Mouse (Mus musculus): ENCODE results near the gene Ncapd3.

GRCm38 (mm10) chr9:27075812-27076211 is 45.8 kb downstream of the Ncapd3 start:
- TF ChIP-seq CTCF (conservative IDR thresholded peaks at IDR 0.05 in 1 of 2, IDR thresholded peaks at IDR 0.05 in 1 of 2; ENCODE audit: low read depth in 2 of 2, low read length in 2 of 2) (no peak), POLR2A (IDR thresholded peaks at IDR 0.05; ENCODE audit: low read depth, low read length) (no peak), EP300 (IDR thresholded peaks at IDR 0.05; ENCODE audit: low read length) (no peak), HCFC1 (IDR thresholded peaks at IDR 0.05; ENCODE audit: low read depth, low read length) (no peak), RAD21 (IDR thresholded peaks at IDR 0.05; ENCODE audit: low read depth, low read length) (no peak), MYC (IDR thresholded peaks at IDR 0.05; ENCODE audit: low read depth, low read length) (no peak), MAX (IDR thresholded peaks at IDR 0.05; ENCODE audit: low read length) (no peak), POLR2AphosphoS2 (IDR thresholded peaks at IDR 0.05; ENCODE audit: low read depth, low read length) (no peak), ETS1 (conservative IDR thresholded peaks at IDR 0.05; ENCODE audit: low read depth, low read length) (no peak)
